Mouse (Mus musculus): Measurements from ENCODE around the gene Suv39h1.
"Not testable (repeated sequence)": the region's sequence is repeated elsewhere in the genome, so short reads cannot be mapped to it uniquely, and the experiment has no call there.

The Suv39h1 gene

DNA sequence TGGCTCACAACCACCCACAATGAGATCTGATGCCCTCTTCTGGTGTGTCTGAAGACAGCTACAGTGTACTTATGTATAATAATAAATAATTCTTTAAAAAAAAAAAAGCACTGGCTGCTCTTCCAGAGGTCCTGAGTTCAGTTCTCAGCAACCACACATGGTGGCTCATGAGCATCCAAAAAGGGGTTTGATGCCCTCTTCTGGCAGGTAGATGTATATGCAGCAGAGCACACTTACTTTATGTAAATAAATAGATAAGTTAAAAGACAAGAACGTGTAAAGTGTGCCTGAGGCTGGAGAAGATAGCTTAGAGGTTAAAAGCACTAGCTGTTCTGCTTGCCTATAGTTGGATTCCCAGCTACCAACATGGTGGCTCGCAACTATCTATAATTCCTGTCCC is 49.8 kb downstream of the Suv39h1 start:
- no peak for DNase-seq

GRCm38 (mm10) chrX:8020111-8020778 is 54.3 kb downstream of the Suv39h1 start:
- DNase-seq: no peak

DNA sequence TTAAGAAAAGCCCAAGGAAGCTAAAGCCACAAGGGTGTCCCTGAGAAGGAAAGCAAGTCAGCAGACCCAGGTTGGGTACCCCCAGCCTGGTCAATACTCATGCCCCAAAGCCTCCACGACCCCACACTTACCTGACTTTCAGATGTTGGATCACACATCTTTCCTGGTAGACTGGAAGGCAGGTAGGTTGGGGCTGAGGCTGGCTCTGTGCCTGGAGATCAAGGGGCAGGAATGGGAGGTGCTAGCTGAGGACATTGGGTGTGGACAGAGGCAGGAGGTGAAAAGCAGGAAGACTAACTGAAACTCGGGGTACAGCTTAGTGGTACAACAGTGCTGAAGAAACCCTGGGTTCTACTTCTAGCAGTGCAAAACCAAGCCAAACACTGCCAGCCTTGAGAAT is 56.3 kb downstream of the Suv39h1 start, which contains the start of gene Glod5:
Gene Glod5, minus strand, starts transcription at position 207 of the 400 bp plus-strand sequence.
- DNase-seq: no peak

DNA sequence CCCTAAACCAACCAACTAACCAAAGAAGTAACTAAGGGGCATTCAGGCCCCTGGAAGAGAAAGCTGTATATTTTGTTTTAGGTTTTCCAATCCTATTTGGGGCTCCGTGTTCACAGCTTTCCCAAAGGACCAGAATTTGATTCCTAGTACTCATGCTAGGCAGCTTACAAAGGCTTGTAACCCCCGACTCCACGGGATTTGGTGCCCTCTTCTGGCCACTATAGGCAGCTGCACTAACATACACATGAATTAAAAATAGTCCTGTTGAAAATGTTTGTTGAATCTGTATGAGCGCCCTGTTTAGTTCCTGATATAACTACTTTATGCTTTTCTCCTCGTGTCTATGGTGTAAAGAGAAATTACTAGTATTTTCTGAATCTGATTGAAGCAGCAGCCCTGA is 57.4 kb downstream of the Suv39h1 start:
- no peak for DNase-seq

DNA sequence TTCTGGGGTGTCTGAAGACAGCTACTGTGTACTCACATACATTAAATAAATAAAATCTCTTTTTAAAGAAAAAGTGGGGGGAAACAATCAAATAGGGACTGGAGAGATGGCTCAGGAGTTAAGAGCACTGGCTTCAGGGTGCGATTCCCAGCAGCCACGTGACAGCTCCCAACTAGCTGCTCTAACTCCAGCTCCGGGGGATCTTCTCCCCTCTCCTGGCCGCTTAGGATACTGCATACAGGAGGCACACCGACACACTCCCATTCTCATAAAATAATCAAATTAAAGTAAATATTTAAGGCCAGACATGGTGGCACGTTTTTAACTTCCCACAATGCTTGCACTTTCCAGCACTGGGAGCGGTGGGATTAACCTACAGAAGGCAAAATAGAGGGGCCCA is 58.9 kb downstream of the Suv39h1 start:
- not testable (repeated sequence) for DNase-seq

GRCm38 (mm10) chrX:8013569-8014314 is 60.8 kb downstream of the Suv39h1 start:
- DNase-seq: no peak

GRCm38 (mm10) chrX:8013157-8013556 is 61.4 kb downstream of the Suv39h1 start:
- DNase-seq: no peak

Data from thymus, adult 18-20 months (tissue).